Mouse (Mus musculus) C2C12 (cell line): ENCODE measurements at regions not wholly inside any gene's neighbourhood (a gene's known extent, or its start where the extent isn't known, plus 50 kb on each side); places are given as distances from the start of the nearest gene placed in this dataset.

Experiments used
- H3K27me3 ChIP-seq: one replicate; pipeline ENCODE4 v1.6.1; 2011; ENCODE audit not compliant: control insufficient read depth, insufficient read depth, insufficient read length
- H3K36me3 ChIP-seq: one replicate; pipeline ENCODE4 v1.6.1; 2011; ENCODE audit not compliant: control insufficient read depth, insufficient read depth
- H3K4me3 ChIP-seq: one replicate; pipeline ENCODE4 v1.5.1; 2011; ENCODE audit warnings: mild to moderate bottlenecking, control low read depth; ENCODE audit not compliant: poor library complexity, insufficient read depth, severe bottlenecking
- H3K79me2 ChIP-seq: one replicate; pipeline ENCODE4 v1.6.1; 2011; ENCODE audit not compliant: control insufficient read depth, insufficient read depth
- H3K79me3 ChIP-seq: one replicate; pipeline ENCODE4 v1.6.1; 2011; ENCODE audit warnings: low read depth, control low read depth
- H3ac ChIP-seq: one replicate; pipeline ENCODE3; 2011; ENCODE audit warnings: low read depth; ENCODE audit not compliant: control insufficient read depth, insufficient read length
- CEBPB ChIP-seq: IDR thresholded peaks from one replicate; pipeline ENCODE4 v1.6.1; 2011; ENCODE audit warnings: low read depth, mild to moderate bottlenecking, control low read depth, moderate library complexity
- CTCF ChIP-seq: IDR thresholded peaks from one replicate; pipeline ENCODE4 v1.5.1; 2011; ENCODE audit not compliant: control insufficient read depth, insufficient read depth, insufficient read length
- FOSL1 ChIP-seq: IDR thresholded peaks from one replicate; pipeline ENCODE4 v1.8.0; 2011; ENCODE audit warnings: mild to moderate bottlenecking, low read length; ENCODE audit not compliant: poor library complexity, insufficient read depth, severe bottlenecking
- MAX ChIP-seq: IDR thresholded peaks from one replicate; pipeline ENCODE4 v1.6.1; 2011; ENCODE audit warnings: mild to moderate bottlenecking, control low read depth
- MYOD1 ChIP-seq: IDR thresholded peaks from one replicate; pipeline ENCODE4 v1.6.1; 2011; ENCODE audit warnings: low read depth; ENCODE audit not compliant: control insufficient read depth, insufficient read length
- MYOG ChIP-seq: IDR thresholded peaks from one replicate; pipeline ENCODE4 v1.6.1; 2011; ENCODE audit not compliant: control insufficient read depth, insufficient read length; ENCODE audit errors: extremely low read depth
- USF1 ChIP-seq: IDR thresholded peaks from one replicate; pipeline ENCODE4 v1.6.1; 2011; ENCODE audit warnings: low read depth, mild to moderate bottlenecking, control low read depth, moderate library complexity

GRCm38 (mm10) chr16:87295727-87296126 is 58.3 kb upstream of the N6amt1 start:
- no peak for TF ChIP-seq MYOG
- TF ChIP-seq FOSL1 = no peak
- no peak for TF ChIP-seq CTCF
- no peak for TF ChIP-seq MYOD1
- TF ChIP-seq USF1 = no peak
- no peak for TF ChIP-seq CEBPB
- no peak for TF ChIP-seq MAX
- Histone ChIP-seq H3K36me3 (no peaks in the 10 kb centered on the region), H3K4me3 (no peak overlapping the region), H3K79me2 (no peaks in the 10 kb centered on the region), H3ac (no peak overlapping the region), H3K27me3 (no peaks in the 10 kb centered on the region), H3K79me3 (no peaks in the 10 kb centered on the region)

GRCm38 (mm10) chr16:87292826-87293225 is 61.2 kb upstream of the N6amt1 start:
- Histone ChIP-seq H3K27me3 (no peaks in the 10 kb centered on the region), H3K79me2 (no peaks in the 10 kb centered on the region), H3K79me3 (no peaks in the 10 kb centered on the region), H3K36me3 (no peaks in the 10 kb centered on the region), H3K4me3 (no peak overlapping the region), H3ac (no peak overlapping the region)
- TF ChIP-seq MYOG (no peak), FOSL1 (no peak), USF1 (no peak), CEBPB (no peak), CTCF (no peak), MAX (no peak), MYOD1 (no peak)

GRCm38 (mm10) chr16:87291716-87292115 is 62.3 kb upstream of the N6amt1 start:
- Histone ChIP-seq H3K79me2 (no peaks in the 10 kb centered on the region), H3ac (no peak overlapping the region), H3K27me3 (no peaks in the 10 kb centered on the region), H3K79me3 (no peaks in the 10 kb centered on the region), H3K4me3 (no peak overlapping the region), H3K36me3 (no peaks in the 10 kb centered on the region)
- TF ChIP-seq MYOG (no peak), USF1 (no peak), CTCF (no peak), FOSL1 (no peak), MYOD1 (no peak), CEBPB (no peak), MAX (no peak)

GRCm38 (mm10) chr16:87285639-87286038 is 68.3 kb upstream of the N6amt1 start:
- Histone ChIP-seq H3K79me3 (no peaks in the 10 kb centered on the region), H3K27me3 (no peaks in the 10 kb centered on the region), H3K36me3 (no peaks in the 10 kb centered on the region), H3K4me3 (no peak overlapping the region), H3K79me2 (no peaks in the 10 kb centered on the region), H3ac (no peak overlapping the region)
- TF ChIP-seq MYOD1 (no peak), MAX (no peak), CTCF (no peak), USF1 (no peak)

GRCm38 (mm10) chr16:87284835-87285510 is 69.0 kb upstream of the N6amt1 start:
- Histone ChIP-seq H3K79me2 (no peaks in the 10 kb centered on the region), H3K36me3 (no peaks in the 10 kb centered on the region), H3ac (no peak overlapping the region), H3K27me3 (no peaks in the 10 kb centered on the region), H3K4me3 (no peak overlapping the region), H3K79me3 (no peaks in the 10 kb centered on the region)
- no peak for TF ChIP-seq FOSL1
- peak; percentile 15 for TF ChIP-seq CTCF

- Histone ChIP-seq H3ac (no peak overlapping the region), H3K79me3 (no peaks in the 10 kb centered on the region), H3K36me3 (no peaks in the 10 kb centered on the region), H3K27me3 (no peaks in the 10 kb centered on the region), H3K4me3 (no peak overlapping the region), H3K79me2 (no peaks in the 10 kb centered on the region)
- TF ChIP-seq USF1 (no peak), MYOD1 (no peak), CEBPB (no peak), FOSL1 (no peak), CTCF (no peak), MAX (no peak), MYOG (no peak)
These were observed 75.5 kb upstream of the N6amt1 start for GRCm38 (mm10) chr16:87278518-87278917.
